Mouse (Mus musculus) forebrain, embryonic 12.5 days (tissue): ENCODE measurements around the gene Zbtb38. TPM values are rescaled to one million over a fixed set of nuclear protein-coding genes. Genes with fewer than 3 reads are reported as not detected.

Experiments
- ATAC-seq: fragments of 200-750 bp; cut with Nextera tagmentation; 2 replicates; pipeline ENCODE4 v1.8.0; 2017; ENCODE audit warnings: moderate TSS enrichment; ENCODE audit not compliant: low FRiP score
- H3K27ac ChIP-seq: fragments of 300-500 bp; sonication (generic); 2 replicates; pipeline ENCODE4 v1.5.1; 2016; ENCODE audit warnings: mild to moderate bottlenecking
- H3K27me3 ChIP-seq: fragments of 300-500 bp; sonication (generic); 2 replicates; pipeline ENCODE4 v1.6.1; 2016; ENCODE audit warnings: mild to moderate bottlenecking
- H3K36me3 ChIP-seq: fragments of 300-500 bp; sonication (generic); replicated peaks from 2 replicates; pipeline ENCODE4 v1.6.1; 2016; ENCODE audit warnings: mild to moderate bottlenecking
- H3K4me1 ChIP-seq: fragments of 300-500 bp; sonication (generic); 2 replicates; pipeline ENCODE4 v1.6.1; 2016
- H3K4me2 ChIP-seq: fragments of 300-500 bp; sonication (generic); 2 replicates; pipeline ENCODE4 v1.6.1; 2016; ENCODE audit warnings: mild to moderate bottlenecking, moderate library complexity
- H3K4me3 ChIP-seq: fragments of 300-500 bp; sonication (generic); replicated peaks from 2 replicates; pipeline ENCODE4 v1.5.1; 2016; ENCODE audit warnings: mild to moderate bottlenecking
- H3K9ac ChIP-seq: fragments of 300-500 bp; sonication (generic); 2 replicates; pipeline ENCODE4 v1.6.1; 2016; ENCODE audit warnings: mild to moderate bottlenecking
- H3K9me3 ChIP-seq: fragments of 300-500 bp; sonication (generic); 2 replicates; pipeline ENCODE4 v1.6.1; 2016
- WGBS: fragments of 180-500 bp; shearing (Covaris S2); methylation state at CpG from one replicate; pipeline ENCODE4 v1.1.7; 2016; 5-methylcytosine and 5-hydroxymethylcytosine counted together
- polyA plus RNA-seq: library from polyadenylated mRNA; unstranded; fragments of >200 nt; fragmentation: Nextera tagmentation; extraction: Ambion mirVana; gene quantifications from 2 replicates; pipeline ENCODE4 v1.2.1, GENCODE M21; 2016

Gene Zbtb38
- polyA plus RNA-seq, 1 experiment from 2014 or later, result 15.7 TPM

DNA sequence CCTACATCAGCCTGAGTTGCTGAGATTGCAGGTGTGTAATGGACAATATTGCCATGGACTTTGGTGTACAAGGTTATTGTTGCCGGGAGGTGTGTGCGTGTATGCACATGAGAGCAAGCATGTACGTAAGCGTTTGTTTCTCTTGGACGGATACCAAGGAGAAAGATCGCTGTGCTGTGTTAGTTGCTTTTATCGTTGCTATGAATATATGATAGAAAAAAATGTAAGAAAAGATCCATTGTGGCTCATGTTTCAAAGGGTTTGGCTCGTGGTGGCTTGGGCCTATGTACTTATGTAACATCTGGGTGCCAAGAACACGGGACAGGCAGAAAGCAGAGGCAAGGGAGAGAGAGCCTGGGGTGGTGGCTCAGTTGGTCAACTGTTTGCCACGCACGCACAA lies 3.1 kb upstream of the Zbtb38 start:
- H3K4me2 ChIP-seq, result no peak overlapping the region
- H3K4me1 ChIP-seq, result peaks cover 6% of the 10 kb centered on the region; the same call in 1 of the 2 replicates
- H3K27ac ChIP-seq, result no peak overlapping the region
- H3K9ac ChIP-seq, result no peak overlapping the region
- H3K9me3 ChIP-seq, result no peaks in the 10 kb centered on the region
- H3K27me3 ChIP-seq, result no peaks in the 10 kb centered on the region
- no peak for ATAC-seq
- H3K4me3 ChIP-seq, result no peak overlapping the region
- no peaks in the 10 kb centered on the region for H3K36me3 ChIP-seq
- WGBS, result 87% methylated on average over 11 of the region's 11 CpGs

DNA sequence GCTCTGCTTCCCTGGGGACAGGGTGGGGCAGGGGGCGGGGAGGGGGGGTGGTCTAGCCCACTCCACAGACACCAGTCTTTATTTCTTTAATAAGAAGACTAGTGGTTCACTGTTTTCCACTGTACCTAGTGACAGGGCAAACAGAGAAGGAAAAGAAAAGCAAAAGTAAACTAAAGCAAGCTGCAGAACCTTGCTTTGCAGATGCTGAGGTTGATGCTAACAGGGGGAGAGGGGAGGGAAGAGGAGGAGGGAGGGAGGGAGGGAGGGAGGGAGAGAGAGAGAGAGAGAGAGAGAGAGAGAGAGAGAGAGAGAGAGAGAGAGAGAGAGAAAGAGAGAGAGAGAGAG lies 2.0 kb upstream of the Zbtb38 start:
- H3K4me1 ChIP-seq, result peaks cover 6% of the 10 kb centered on the region; the same call in 1 of the 2 replicates
- no peak overlapping the region for H3K27ac ChIP-seq
- 31% methylated on average over 1 of the region's 1 CpGs for WGBS
- H3K4me2 ChIP-seq, result no peak overlapping the region
- no peak for ATAC-seq
- no peaks in the 10 kb centered on the region for H3K9me3 ChIP-seq
- H3K4me3 ChIP-seq, result no peak overlapping the region
- H3K27me3 ChIP-seq, result no peaks in the 10 kb centered on the region
- no peaks in the 10 kb centered on the region for H3K36me3 ChIP-seq
- no peak overlapping the region for H3K9ac ChIP-seq

DNA sequence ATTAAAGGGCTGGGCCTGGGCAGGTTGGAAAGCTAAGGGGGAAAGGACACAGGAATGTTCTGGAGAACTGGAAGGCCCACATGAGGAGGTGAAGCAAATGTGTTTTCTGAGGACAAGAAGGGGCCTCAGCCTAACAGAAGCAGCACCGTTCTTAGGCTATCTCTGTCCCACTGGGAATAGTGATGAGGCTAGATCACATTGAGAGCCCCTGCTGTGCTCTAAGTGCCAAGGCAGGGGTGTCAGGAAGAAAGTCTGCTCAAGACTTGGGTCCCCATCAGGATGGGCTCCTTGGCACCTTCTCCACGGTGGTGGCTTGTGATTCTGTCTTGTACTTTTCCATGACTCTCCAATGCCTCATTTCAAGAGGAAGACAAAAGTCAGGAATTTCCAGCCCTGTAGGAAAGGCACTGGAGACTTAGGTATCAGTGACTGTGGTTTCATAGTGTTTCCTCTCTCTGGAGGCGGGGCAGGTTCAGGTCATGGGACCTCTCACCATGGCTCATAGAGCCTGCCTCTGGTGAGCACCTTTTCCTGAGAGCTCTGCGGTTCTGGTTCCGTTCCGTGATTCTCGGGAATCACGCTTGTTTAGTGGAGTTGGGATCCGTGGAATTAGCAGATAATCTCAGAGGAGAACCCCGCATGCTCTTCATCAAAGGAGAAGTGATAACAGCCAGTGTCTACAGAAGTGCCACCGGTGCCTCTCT lies 1.4 kb upstream of the Zbtb38 start:
- Histone ChIP-seq H3K4me3 (no peak overlapping the region), H3K9me3 (no peaks in the 10 kb centered on the region), H3K27ac (no peak overlapping the region), H3K9ac (no peak overlapping the region), H3K36me3 (no peaks in the 10 kb centered on the region), H3K4me1 (peaks cover 6% of the 10 kb centered on the region; the same call in 1 of the 2 replicates), H3K4me2 (no peak overlapping the region), H3K27me3 (no peaks in the 10 kb centered on the region)
- WGBS, result 86% methylated on average over 11 of the region's 11 CpGs
- no peak for ATAC-seq

DNA sequence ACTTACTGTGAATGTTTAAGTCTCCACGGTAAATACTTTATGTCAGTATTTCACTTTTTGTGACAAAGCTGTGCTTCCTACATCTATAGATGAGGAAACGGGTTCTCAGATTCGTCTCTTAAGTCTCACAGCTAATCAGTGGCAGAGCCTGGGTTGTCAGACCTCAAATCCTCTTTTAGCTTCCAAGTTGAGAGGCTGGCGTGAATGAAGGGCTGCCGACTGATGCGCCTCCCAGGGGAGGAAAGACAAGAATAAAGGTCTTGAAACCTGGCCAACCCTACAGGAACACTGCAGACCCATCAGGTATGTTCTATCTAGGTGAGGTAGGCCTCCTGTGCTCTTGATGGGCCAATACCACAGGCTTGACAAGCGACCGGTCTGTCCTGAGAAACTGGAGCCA lies 761 bp upstream of the Zbtb38 start:
- Histone ChIP-seq H3K9me3 (no peaks in the 10 kb centered on the region), H3K4me3 (no peak overlapping the region), H3K36me3 (no peaks in the 10 kb centered on the region), H3K27me3 (no peaks in the 10 kb centered on the region), H3K4me1 (peaks cover 6% of the 10 kb centered on the region; the same call in 1 of the 2 replicates), H3K9ac (no peak overlapping the region), H3K27ac (no peak overlapping the region), H3K4me2 (no peak overlapping the region)
- 95% methylated on average over 8 of the region's 8 CpGs for whole genome bisulfite sequencing
- no peak for ATAC-seq

DNA sequence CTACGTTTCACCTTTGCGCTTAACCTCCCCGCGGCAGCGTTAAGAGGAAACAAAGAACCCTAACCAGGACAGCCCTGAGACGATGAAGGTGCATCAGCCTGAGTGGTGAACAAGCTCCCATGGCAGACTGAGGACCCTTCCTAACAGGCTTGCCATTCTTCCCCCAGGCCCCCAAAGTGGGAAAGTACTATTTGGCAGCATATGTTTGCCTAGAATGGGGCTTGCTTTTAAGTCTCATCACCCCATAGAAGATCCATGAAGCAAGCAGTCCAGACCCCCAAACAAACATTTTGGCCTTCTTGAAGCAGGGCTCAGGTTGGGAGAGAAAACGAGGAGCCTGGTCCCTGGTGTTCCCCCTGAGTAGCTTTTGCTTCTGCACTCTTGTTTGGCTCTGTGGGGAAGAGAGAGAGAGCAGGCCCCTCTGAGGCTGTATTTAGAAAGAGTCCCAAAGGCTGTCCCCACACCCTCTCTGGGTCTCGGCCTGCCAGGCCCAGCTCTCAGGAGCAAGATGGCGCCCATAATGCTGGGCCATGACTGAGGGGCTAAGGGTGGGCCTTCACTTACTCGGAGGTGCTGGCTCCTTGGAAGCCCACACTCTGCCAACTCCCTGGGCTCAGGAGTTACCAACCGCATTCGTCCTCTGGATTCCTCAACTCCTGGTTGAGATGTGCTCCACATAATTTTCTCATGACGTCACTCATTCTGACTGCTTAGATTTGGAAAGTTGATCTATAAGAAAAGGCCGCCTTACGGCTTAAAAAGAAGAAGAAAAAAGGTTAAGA lies 619 bp downstream of the Zbtb38 start:
- H3K27ac ChIP-seq, result no peak overlapping the region
- ATAC-seq, result no peak
- 90% methylated on average over 15 of the region's 15 CpGs for WGBS

DNA sequence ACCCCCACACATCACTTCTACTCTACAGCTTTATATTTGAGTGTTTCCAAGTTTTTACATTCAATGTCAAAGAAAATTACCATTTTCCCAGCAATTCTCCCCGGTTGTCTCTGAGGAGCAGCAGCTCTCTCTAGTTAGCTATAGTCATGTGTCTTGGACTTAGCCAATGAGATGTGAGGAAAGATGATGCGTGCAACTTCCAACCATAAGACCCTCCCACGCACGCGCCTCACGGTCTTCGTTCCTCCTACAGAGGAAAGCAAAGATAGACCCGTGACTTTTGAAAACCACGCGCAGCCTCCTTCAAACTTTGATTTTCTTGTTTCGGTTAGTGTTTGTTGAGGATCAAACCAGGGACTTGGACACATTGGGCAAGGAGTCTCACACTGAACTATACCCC lies 2.0 kb downstream of the Zbtb38 start:
- Histone ChIP-seq H3K36me3 (no peaks in the 10 kb centered on the region), H3K9ac (no peak overlapping the region), H3K27ac (no peak overlapping the region), H3K9me3 (no peaks in the 10 kb centered on the region), H3K4me2 (no peak overlapping the region), H3K4me3 (no peak overlapping the region), H3K4me1 (peaks cover 6% of the 10 kb centered on the region; the same call in 1 of the 2 replicates), H3K27me3 (no peaks in the 10 kb centered on the region)
- ATAC-seq, result no peak
- WGBS, result 98% methylated on average over 11 of the region's 11 CpGs

More for the DNA sequence above, 619 bp downstream of the Zbtb38 start:
- no peaks in the 10 kb centered on the region for H3K27me3 ChIP-seq
- no peak overlapping the region for H3K9ac ChIP-seq
- no peak overlapping the region for H3K4me3 ChIP-seq
- no peaks in the 10 kb centered on the region for H3K36me3 ChIP-seq
- H3K9me3 ChIP-seq, result no peaks in the 10 kb centered on the region
- H3K4me1 ChIP-seq, result peaks cover 6% of the 10 kb centered on the region; the same call in 1 of the 2 replicates
- H3K4me2 ChIP-seq, result no peak overlapping the region

DNA sequence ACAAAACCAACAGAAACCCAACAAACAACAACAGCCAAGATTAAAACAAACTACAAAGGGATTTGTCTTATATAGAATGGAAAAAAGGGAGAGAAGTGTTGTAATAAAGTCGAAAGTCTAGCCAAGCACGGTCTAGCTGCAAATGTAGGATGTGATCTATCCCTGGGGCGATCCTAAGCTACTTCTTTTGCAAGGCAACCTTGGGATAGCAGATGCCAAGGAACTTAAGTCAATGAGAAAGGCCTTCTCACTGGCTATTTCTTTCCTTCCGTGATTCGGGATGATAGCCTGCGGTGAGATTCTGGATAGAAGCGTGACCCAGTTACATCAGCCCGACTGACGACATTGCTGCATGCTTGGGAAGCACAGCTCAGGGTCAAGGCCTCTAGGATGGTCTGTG lies 6.1 kb downstream of the Zbtb38 start:
- H3K27ac ChIP-seq, result no peak overlapping the region
- H3K36me3 ChIP-seq, result no peaks in the 10 kb centered on the region
- no peak for ATAC-seq
- no peak overlapping the region for H3K4me2 ChIP-seq
- no peaks in the 10 kb centered on the region for H3K27me3 ChIP-seq
- H3K4me3 ChIP-seq, result no peak overlapping the region
- peaks cover 4% of the 10 kb centered on the region; the same call in 1 of the 2 replicates for H3K4me1 ChIP-seq
- 96% methylated on average over 9 of the region's 9 CpGs for WGBS
- H3K9me3 ChIP-seq, result no peaks in the 10 kb centered on the region
- H3K9ac ChIP-seq, result no peak overlapping the region

DNA sequence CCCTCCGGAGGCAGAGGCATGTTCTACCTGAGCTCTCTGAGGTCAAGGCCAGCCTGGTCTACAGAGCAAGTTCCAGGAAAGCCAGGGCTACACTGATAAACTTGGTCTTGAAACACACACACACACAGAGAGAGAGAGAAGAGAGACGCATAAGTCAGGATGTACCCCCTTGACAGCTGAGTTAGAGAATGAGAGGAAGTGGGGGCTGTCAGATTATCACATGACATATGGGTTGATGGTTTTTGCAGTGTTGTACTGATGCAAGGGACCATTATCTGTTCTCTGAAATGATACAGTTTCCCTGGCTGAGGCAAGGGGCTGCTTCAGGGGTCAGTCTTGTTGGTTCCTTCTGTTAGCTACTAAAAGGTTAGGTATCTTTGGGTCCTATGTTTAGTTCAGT lies 7.7 kb downstream of the Zbtb38 start:
- no peak overlapping the region for H3K4me3 ChIP-seq
- no peaks in the 10 kb centered on the region for H3K9me3 ChIP-seq
- H3K27me3 ChIP-seq, result no peaks in the 10 kb centered on the region
- no peaks in the 10 kb centered on the region for H3K36me3 ChIP-seq
- H3K4me2 ChIP-seq, result no peak overlapping the region
- H3K27ac ChIP-seq, result no peak overlapping the region
- peaks cover 13% of the 10 kb centered on the region for H3K4me1 ChIP-seq
- WGBS, result 98% methylated on average over 2 of the region's 2 CpGs
- H3K9ac ChIP-seq, result no peak overlapping the region
- ATAC-seq, result no peak

DNA sequence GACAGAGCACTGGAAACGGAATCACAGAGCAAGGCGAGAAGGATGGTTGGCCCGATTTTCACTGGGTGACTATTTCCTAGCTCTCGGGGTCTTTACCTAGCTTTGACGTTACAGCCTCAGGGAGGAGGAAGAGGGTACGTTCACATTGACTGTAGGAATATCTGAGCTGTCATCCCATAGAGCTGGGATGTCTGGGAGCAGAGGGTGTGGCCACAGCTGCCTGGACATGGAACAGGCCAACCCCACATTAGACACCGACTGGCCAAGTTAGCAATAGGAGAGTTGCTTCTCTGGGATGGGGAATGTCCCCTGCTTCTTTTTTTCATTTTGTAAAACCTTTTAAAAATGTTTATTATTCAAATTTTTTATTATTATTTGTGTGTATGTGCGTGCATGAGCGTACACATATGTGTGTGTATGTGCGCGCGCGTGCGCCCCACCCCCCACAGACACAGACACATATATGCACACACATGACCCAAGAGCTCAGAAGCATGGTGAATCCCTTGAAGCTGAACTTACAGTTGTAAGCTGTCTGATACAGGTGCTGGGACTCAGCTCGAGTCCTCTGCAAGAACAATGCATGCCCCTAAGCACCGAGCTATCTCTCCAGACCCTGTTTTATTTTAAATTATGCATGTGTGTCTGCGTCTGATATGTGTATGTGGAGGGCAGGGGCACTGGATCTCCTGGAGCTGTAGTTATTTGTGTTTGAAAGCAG lies 11.1 kb downstream of the Zbtb38 start:
- H3K27me3 ChIP-seq, result no peaks in the 10 kb centered on the region
- H3K27ac ChIP-seq, result no peak overlapping the region
- H3K9me3 ChIP-seq, result no peaks in the 10 kb centered on the region
- H3K9ac ChIP-seq, result no peak overlapping the region
- ATAC-seq, result no peak
- no peak overlapping the region for H3K4me3 ChIP-seq
- H3K36me3 ChIP-seq, result no peaks in the 10 kb centered on the region
- peaks cover 13% of the 10 kb centered on the region for H3K4me1 ChIP-seq
- 78% methylated on average over 17 of the region's 17 CpGs for WGBS
- H3K4me2 ChIP-seq, result no peak overlapping the region

DNA sequence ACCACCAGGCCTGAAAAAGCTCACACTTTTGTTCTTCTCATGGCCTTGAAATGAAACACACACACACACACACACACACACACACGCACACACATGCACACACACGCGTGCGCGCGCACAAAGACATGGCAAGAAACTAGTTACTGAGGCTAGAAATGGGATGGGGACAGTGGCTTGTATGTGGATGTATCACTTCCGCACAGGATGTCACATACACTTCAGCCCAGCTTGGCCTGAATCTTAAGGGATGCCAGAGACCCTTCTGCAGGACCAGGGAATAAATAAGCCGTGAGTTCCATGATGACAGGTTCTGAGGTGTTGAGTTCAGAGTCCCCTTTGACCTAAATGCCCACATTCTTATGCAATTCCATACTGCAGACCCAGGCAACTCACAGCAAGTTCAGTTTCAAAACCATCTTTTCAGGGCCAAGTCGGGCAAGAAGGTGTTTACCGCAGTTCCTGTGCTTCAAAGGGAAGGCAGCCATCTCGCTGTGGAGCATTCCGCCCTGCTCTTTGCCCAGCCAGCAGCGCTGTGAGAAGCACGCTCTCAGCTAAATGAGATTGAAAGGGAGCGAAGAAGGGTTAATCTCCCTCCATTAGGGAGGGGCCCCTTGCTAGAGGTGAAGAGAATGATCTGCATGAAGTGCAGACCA lies 11.8 kb downstream of the Zbtb38 start:
- ATAC-seq, result no peak
- Histone ChIP-seq H3K27me3 (no peaks in the 10 kb centered on the region), H3K9ac (no peak overlapping the region), H3K4me1 (peaks cover 15% of the 10 kb centered on the region), H3K4me3 (no peak overlapping the region), H3K4me2 (no peak overlapping the region), H3K9me3 (no peaks in the 10 kb centered on the region), H3K27ac (no peak overlapping the region), H3K36me3 (no peaks in the 10 kb centered on the region)
- 62% methylated on average over 15 of the region's 15 CpGs for WGBS

DNA sequence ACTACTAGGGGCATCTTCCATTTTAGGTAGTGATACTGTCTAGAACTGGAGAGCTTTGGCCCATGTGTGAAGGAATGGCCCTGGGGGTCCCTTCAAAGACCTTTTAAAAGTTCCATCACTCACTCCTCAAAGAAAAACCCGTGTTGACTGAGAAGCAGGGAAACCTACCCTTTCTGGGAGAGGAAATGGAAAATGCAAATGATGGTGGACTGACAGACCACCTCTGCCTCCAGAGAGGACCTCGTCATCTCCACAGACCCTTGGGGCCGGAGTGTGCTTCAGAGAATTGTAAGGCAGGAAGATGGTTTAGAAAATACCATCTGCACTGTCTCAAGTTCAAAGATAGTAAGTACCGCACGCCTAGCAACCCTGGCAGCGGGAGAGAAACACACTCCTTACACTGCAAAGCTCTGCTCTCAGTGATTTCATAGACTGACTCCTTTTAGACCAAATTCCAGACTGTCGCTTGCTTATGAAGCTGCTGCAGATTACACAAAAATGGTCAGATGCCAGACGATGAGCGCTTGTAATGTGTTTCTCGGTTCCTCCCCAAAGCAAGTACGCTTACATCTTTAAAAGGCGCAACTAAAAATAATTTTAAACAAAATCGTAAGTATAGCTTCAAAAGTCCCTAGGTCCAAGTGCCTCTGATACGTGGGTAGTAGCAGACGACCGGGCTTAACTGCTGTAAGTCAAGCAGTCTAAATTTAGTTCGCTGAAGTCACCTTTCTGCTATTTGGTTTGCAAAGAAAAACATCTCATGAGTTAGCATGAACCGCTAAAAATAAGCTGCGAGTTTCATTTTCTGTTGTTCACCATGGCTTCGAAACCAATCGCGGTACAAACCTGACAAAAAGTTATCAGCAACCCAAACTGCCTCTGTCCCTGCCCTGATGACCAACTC lies 12.6 kb downstream of the Zbtb38 start:
- H3K9me3 ChIP-seq, result no peaks in the 10 kb centered on the region
- no peak overlapping the region for H3K4me3 ChIP-seq
- no peak overlapping the region for H3K27ac ChIP-seq
- H3K4me2 ChIP-seq, result no peak overlapping the region
- no peak overlapping the region for H3K9ac ChIP-seq
- no peaks in the 10 kb centered on the region for H3K27me3 ChIP-seq
- ATAC-seq, result no peak
- 94% methylated on average over 22 of the region's 22 CpGs for WGBS
- peaks cover 21% of the 10 kb centered on the region for H3K4me1 ChIP-seq
- H3K36me3 ChIP-seq, result no peaks in the 10 kb centered on the region
